Mouse (Mus musculus) lung, adult 2 months (tissue): ENCODE measurements around the gene Spata16.

ENCODE experiments used
- CTCF ChIP-seq: fragments of 200-500 bp; IDR thresholded peaks from 2 replicates; pipeline ENCODE4 v1.5.1; 2011; ENCODE audit warnings: mild to moderate bottlenecking, low read length, control low read depth; ENCODE audit not compliant: insufficient read depth
- POLR2A ChIP-seq: fragments of 200-500 bp; IDR thresholded peaks from 2 replicates; pipeline ENCODE4 v1.6.1; 2011; ENCODE audit warnings: low read depth, mild to moderate bottlenecking, control low read depth, low read length, borderline replicate concordance; ENCODE audit errors: extremely low read depth

GRCm38 (mm10) chr3:26793334-26794101 is 156.1 kb downstream of the Spata16 start:
- TF ChIP-seq POLR2A = no peak
- no peak for TF ChIP-seq CTCF
